Mouse (Mus musculus) G1E-ER4 (cell line): ENCODE results near the gene Pdf. TPM values are rescaled to one million over a fixed set of nuclear protein-coding genes. Genes with fewer than 3 reads are reported as not detected.

ENCODE experiments used
- GATA1 ChIP-seq: IDR thresholded peaks from one replicate; pipeline ENCODE4 v1.8.0; 2012; ENCODE audit warnings: low read length, inconsistent platforms
- polyA plus RNA-seq: library from polyadenylated mRNA; stranded (reverse); fragments of >175 nt; gene quantifications from 2 replicates; pipeline ENCODE4 v1.2.3, GENCODE M21; 2012

Pdf gene
- 8.1 and 13.1 TPM in 2 replicates for polyA plus RNA-seq

DNA sequence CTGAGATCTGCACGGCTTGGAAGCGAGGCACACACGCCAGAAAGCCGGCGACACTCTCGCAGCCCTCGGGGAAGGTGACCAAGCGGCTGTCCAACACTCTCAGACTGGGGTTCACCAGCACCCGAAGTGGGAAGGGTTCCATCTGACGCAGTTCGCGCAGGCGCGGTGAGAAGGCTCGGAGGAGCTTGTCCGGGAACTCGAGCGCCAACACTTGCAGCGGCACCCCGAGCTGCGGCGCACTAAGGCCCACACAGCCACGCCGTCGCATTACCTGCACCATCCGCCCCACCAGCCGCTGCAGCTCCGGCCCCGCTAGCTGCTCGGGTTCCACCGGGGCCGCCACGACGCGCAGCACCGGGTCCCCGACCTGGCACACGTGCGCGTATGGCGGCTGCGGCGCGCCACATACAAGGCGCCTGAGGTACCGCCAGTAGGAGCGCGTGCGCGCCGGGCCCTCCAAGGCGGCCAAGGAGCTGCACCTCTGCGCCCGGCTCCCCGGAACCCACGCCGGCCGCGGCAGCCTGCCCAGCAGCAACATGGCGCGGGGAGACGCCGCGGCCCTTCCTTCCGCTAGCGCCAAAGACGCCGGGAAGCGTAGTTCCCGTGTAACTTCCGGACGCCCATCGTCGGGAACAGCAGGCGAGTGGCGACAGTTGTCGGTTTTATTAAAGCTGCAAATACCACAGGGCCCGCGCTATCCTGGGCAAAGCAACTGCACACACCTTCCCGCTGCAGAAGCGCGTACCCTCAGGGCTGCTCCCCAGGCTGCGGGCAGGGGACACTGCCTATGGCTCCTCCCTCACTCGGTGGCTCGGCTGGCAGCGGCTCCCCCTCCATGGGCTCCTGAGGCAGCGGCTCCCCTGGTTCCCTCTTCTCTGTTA, at the start of gene Pdf:
Gene Pdf (minus strand): TSS at position 554 of the 881 bp plus-strand sequence.
- no peak for TF ChIP-seq GATA1

DNA sequence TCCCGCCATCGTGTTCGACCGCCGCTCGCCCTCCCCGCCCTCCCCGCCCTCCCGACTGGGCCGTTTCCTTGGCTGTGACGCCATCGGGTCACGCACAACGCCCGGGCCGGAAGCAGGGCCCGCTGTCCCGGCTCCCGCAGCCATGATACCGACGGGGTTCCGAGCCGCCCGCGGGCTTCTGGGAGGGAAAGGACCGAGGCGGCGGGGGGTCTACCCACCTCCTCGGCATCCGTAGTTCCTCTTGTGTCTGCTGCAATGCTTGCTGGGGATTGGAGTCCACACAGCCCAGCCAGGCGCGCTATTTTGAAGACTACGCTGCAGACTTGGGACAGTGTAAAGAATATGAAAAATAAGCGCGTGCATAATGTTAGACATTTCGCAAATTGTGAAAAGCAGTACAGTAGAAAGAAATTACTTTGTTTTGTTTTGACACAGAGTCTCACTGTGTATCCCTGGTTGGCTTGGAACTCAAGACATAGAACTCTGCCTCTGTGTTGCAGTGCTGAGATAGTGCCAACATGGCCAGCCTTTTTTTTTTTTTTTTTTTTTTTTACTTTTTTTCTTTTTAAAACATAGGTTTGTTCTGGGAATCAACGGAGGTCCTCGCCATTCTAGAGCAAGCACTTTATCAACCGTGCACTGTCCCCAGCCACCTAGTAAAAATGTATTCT, 48.1 kb upstream of the Pdf start, which contains the start of gene Terf2:
Gene Terf2 (minus strand): TSS at position 182 of the 671 bp plus-strand sequence.
- no peak for TF ChIP-seq GATA1

DNA sequence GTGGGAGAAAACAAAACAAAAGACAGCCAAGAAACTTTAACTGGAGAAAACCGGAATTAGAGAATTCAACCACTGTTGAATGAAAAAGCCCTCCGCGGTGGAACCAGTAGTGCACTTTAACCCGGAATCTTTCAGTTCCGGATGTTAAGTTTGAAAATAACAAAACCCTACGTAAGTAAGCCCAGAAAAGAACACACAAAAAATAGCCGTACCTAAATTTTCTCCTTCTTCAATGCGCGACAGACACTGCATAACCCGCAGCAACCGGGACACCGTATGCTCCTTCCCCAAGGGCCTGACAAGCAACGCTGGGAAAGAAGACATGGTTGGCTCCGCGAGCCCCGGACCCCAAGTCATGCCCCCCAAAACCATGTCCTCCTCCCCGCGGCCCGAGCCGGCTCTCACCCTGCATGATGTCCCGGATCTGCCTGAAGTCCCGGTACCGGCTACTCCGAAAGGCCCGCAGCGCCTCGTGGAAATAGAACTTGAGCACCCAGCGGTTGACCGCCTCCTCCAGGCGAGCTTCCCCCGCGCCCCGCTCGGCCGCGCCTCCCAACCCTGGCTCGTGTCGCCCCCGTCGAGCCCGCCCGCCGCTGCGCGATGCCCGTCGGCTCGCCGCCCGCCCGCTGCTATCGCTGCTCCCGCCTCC, 47.4 kb upstream of the Pdf start:
- TF ChIP-seq GATA1: no peak

GRCm38 (mm10) chr8:107090531-107090930, 42.1 kb upstream of the Pdf start:
- TF ChIP-seq GATA1: no peak

GRCm38 (mm10) chr8:107088526-107089063, 40.2 kb upstream of the Pdf start:
- no peak for TF ChIP-seq GATA1

DNA sequence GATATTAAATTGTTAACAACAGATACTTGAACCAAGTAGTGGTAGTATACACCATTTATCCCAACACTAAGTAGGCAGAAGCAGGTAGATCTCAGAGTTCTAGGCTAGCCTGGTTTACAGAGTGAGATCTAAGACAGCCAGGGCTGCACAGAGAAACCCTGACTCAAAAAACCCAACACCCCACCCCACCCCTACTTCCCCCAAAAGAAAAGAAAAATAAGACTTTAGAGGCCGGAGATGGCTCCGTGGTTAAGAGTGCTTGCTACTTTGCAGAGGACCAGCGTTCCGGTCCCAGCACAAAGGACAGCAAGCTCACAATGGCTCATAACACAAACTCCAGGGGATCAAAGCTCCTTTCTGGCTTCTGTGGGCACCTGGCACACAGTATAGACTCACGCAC, 37.6 kb upstream of the Pdf start:
- TF ChIP-seq GATA1: no peak

DNA sequence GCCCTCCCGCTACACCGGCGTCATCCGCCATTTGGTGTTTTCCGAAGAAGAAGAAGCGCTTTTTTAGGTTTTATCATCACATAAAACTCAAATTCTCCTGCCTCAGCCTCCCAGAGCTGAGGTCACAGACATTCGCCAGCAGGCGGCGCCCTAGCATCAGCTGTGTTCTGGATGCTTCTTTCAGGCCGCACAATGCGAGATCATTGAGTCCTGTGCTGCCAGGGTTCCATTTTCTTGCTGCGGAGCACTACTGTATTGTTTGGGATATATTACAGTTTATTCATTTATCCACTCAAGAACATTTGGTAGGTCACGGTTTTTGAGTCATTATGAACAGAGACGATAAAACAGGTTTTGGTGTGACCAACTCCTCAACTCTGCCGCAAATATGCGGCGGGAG, 36.9 kb upstream of the Pdf start:
- TF ChIP-seq GATA1: no peak

DNA sequence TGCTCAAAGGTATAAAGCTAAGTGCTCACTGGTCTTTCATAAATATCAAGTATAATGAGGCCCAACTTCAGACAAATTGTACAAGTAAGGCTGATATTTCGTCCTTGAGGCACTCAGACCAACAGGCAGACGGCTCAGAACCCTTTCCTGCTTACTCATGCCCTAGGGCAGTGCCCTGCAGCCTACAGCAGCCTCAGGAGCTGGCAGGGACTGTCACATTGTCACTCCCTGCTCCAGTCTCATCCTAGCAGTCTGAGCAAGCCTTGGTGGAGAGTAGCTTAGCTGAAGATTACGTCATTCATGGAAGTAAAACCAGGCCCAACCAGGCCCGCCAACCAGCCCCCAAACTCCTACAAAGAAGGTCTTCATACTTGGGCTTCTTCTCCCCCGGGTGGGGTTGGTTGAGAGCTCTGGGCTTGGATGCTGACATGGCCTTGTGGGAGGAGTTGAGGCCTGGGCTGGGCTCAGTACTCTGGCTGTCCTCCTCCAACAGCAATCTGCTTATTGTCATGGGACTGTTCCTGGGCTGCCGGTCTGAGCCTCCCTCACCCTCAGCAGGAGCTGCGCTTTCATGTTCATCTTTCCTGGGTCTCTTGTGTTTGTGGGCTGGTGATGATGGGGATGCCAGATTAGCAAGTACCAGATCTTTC, 27.9 kb upstream of the Pdf start:
- TF ChIP-seq GATA1: no peak

DNA sequence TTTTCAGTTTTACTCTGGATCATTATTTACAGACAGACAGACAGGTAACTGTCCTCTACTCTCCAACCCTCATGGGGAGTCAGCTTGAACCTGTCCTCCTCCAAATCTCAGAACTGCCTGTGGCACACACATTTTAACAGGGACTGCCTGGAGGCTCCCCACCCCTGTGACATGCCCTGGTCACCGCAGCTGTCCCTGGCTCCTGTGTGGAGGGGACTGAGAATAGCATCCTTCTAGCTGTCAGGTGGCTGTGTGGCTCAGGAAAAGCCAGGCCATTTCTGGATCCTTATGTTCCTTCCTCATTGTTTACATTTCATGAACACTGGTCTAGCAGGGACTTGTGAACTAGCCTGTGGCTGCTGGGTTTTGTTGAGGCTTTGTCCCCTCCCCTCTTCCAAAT, 25.7 kb upstream of the Pdf start:
- no peak for TF ChIP-seq GATA1

DNA sequence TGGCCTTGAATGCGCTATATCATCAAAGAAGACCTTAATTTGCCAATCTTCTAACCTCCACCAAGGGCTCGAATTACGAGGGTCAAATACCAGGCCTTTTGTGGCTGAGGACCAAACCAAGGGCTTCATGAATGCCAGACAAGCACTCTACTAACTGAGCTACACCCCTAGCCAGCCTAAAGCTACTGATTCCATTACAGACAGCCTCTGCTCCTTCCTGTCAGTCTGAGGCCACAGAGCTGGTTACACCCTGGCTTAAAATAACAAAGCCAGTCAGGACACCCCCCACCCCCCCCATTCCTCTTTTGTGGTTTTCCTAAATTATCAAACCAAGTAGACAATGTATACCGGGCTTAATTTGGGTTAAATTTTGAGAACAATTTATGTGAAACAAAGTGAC, 25.3 kb upstream of the Pdf start:
- TF ChIP-seq GATA1: no peak

- no peak for TF ChIP-seq GATA1
Observed at GRCm38 (mm10) chr8:107065511-107066496, 17.4 kb upstream of the Pdf start, which contains the start of gene Tmed6. TSS of gene Tmed6 (minus strand) at chr8:107065644.

- no peak for TF ChIP-seq GATA1
Observed at GRCm38 (mm10) chr8:107062613-107063012, 14.2 kb upstream of the Pdf start.

- no peak for TF ChIP-seq GATA1
Observed at GRCm38 (mm10) chr8:107056973-107057369, 8.6 kb upstream of the Pdf start.
